8 mouse cellular contexts compared by ENCODE assay signal in genomic region chr15:102051920-102052683, GRCm38 (mm10). TPM values are rescaled to one million over a fixed set of nuclear protein-coding genes. Genes with fewer than 3 reads are reported as not detected.
A peak's percentile ranks its signal among the peaks of the same experiment; 100 is the strongest.
DNase-seq lines count a peak whose midpoint lies in the region; ATAC-seq and TF ChIP-seq lines count a peak whose summit lies in the region.

No protein-coding gene starts in this region.

- TF ChIP-seq EP300 in lung, postnatal 0 days (IDR thresholded peaks at IDR 0.05), result no peak

- no peaks in the 10 kb centered on the region for H3K36me3 ChIP-seq in forebrain, embryonic 12.5 days (replicated peaks)
- no peaks in the 10 kb centered on the region for H3K36me3 ChIP-seq in hindbrain, embryonic 10.5 days
- no peaks in the 10 kb centered on the region for H3K36me3 ChIP-seq in lung, postnatal 0 days (ENCODE audit: insufficient read depth, low read length)

- peak; percentile 85 for ATAC-seq in forebrain, embryonic 12.5 days (ENCODE audit: low FRiP score)
- ATAC-seq in lung, postnatal 0 days, result peak; percentile 75

- WGBS in forebrain, embryonic 12.5 days, result under 1% methylated on average over 27 of the region's 33 CpGs
- under 1% methylated on average over 30 of the region's 33 CpGs for WGBS in hindbrain, embryonic 10.5 days
- 3% methylated on average over 25 of the region's 33 CpGs for WGBS in lung, postnatal 0 days

- H3K4me1 ChIP-seq in forebrain, embryonic 12.5 days, result no peaks in the 10 kb centered on the region
- H3K4me1 ChIP-seq in hindbrain, embryonic 10.5 days (replicated peaks), result peaks cover 6% of the 10 kb centered on the region
- no peaks in the 10 kb centered on the region for H3K4me1 ChIP-seq in lung, postnatal 0 days (ENCODE audit: insufficient read depth, low read depth, low read length)

- peak overlapping the region; percentile 48 for H3K4me3 ChIP-seq in forebrain, embryonic 12.5 days (replicated peaks)
- H3K4me3 ChIP-seq in hindbrain, embryonic 10.5 days, result peak overlapping the region; percentile 59
- peak overlapping the region; percentile 26 for H3K4me3 ChIP-seq in lung, postnatal 0 days (ENCODE audit: low read depth, low read length)

- H3K4me2 ChIP-seq in forebrain, embryonic 12.5 days, result peak overlapping the region; percentile 77
- peak overlapping the region; percentile 60 for H3K4me2 ChIP-seq in lung, postnatal 0 days (replicated peaks; ENCODE audit: low read depth, low read length)

- no peaks in the 10 kb centered on the region; the same call in 1 of the 2 replicates for H3K27me3 ChIP-seq in forebrain, embryonic 12.5 days
- no peaks in the 10 kb centered on the region for H3K27me3 ChIP-seq in hindbrain, embryonic 10.5 days (ENCODE audit: insufficient read depth, poor library complexity, severe bottlenecking)
- H3K27me3 ChIP-seq in lung, postnatal 0 days (replicated peaks; ENCODE audit: insufficient read depth, low read length), result no peaks in the 10 kb centered on the region

- H3K9ac ChIP-seq in forebrain, embryonic 12.5 days, result peak overlapping the region; percentile 60
- no peak overlapping the region for H3K9ac ChIP-seq in lung, postnatal 0 days (replicated peaks; ENCODE audit: low read depth)

- peak; percentile 61 to 68 for DNase-seq in left cerebral cortex, adult 18-20 months (ENCODE audit: low spot score in 2 of 2)
- no peak for DNase-seq in left cerebral cortex, adult 11 months (ENCODE audit: low spot score)
- DNase-seq in hindbrain, embryonic 10.5 days (ENCODE audit: low spot score), result peak; percentile 80
- DNase-seq in layer of hippocampus, postnatal 14 days (ENCODE audit: low spot score in 2 of 2), result peak; percentile 45 to 65
- peak; percentile 60 for DNase-seq in lung, postnatal 0 days (ENCODE audit: low spot score)
- peak; percentile 63 for DNase-seq in ovary, postnatal 36 days (ENCODE audit: low spot score)
- no peak for DNase-seq in MN1 (ENCODE audit: low spot score)

- peak; percentile 31 for TF ChIP-seq CTCF in lung, postnatal 0 days (IDR thresholded peaks at IDR 0.05)

- no peaks in the 10 kb centered on the region for H3K9me3 ChIP-seq in forebrain, embryonic 12.5 days
- H3K9me3 ChIP-seq in hindbrain, embryonic 10.5 days, result no peaks in the 10 kb centered on the region
- no peaks in the 10 kb centered on the region for H3K9me3 ChIP-seq in lung, postnatal 0 days (ENCODE audit: low read length)

- H3K27ac ChIP-seq in forebrain, embryonic 12.5 days, result peak overlapping the region; percentile 67
- H3K27ac ChIP-seq in hindbrain, embryonic 10.5 days, result peak overlapping the region; percentile 84
- H3K27ac ChIP-seq in lung, postnatal 0 days (ENCODE audit: low read length), result no peak overlapping the region

RNA-seq across cellular contexts. Expression of gene Eif4b, which starts 21.5 kb away (rescaled TPM):
- 100 to 1,000 TPM; 173 to 179 TPM for total RNA-seq in left cerebral cortex, adult 18-20 months (2021)
- 109 TPM in 2 replicates for polyA plus RNA-seq in forebrain, embryonic 12.5 days (2016; fragmentation: Nextera tagmentation; extraction: Ambion mirVana)
- polyA plus RNA-seq in hindbrain, embryonic 10.5 days (2016; fragmentation: Nextera tagmentation; extraction: Ambion mirVana), result 80.4 and 122 TPM in 2 replicates
- 100 to 1,000 TPM; 179 to 184 TPM for total RNA-seq in layer of hippocampus, postnatal 14 days (2021)
- 54.0 and 61.8 TPM in 2 replicates for polyA plus RNA-seq in lung, postnatal 0 days (2015; fragmentation: Nextera tagmentation; extraction: Ambion mirVana)

RNA-seq across cellular contexts. Expression of gene Krt18, which starts 24.1 kb away (rescaled TPM):
- under 1 TPM in 1 of 2 experiments, not detected in 1; 0.26 TPM for total RNA-seq in left cerebral cortex, adult 18-20 months (2021)
- 9.4 and 13.6 TPM in 2 replicates for polyA plus RNA-seq in forebrain, embryonic 12.5 days (2016; fragmentation: Nextera tagmentation; extraction: Ambion mirVana)
- polyA plus RNA-seq in hindbrain, embryonic 10.5 days (2016; fragmentation: Nextera tagmentation; extraction: Ambion mirVana), result 38.6 and 53.5 TPM in 2 replicates
- total RNA-seq in layer of hippocampus, postnatal 14 days (2021), result 1 to 10 TPM in 1 of 2 experiments, under 1 TPM in 1; 0.45 to 3.4 TPM
- 235 and 248 TPM in 2 replicates for polyA plus RNA-seq in lung, postnatal 0 days (2015; fragmentation: Nextera tagmentation; extraction: Ambion mirVana)

RNA-seq across cellular contexts. Expression of gene Krt8, which starts 47.8 kb away (rescaled TPM):
- total RNA-seq in left cerebral cortex, adult 18-20 months (2021), result not detected
- 10.0 and 13.4 TPM in 2 replicates for polyA plus RNA-seq in forebrain, embryonic 12.5 days (2016; fragmentation: Nextera tagmentation; extraction: Ambion mirVana)
- polyA plus RNA-seq in hindbrain, embryonic 10.5 days (2016; fragmentation: Nextera tagmentation; extraction: Ambion mirVana), result 43.1 and 55.5 TPM in 2 replicates
- total RNA-seq in layer of hippocampus, postnatal 14 days (2021), result 1 to 10 TPM in 1 of 2 experiments, under 1 TPM in 1; 0.31 to 1.6 TPM
- polyA plus RNA-seq in lung, postnatal 0 days (2015; fragmentation: Nextera tagmentation; extraction: Ambion mirVana), result 353 and 389 TPM in 2 replicates

RNA-seq across cellular contexts. Expression of gene Tns2, which starts 48.1 kb away (rescaled TPM):
- 10 to 100 TPM; 16.0 to 21.8 TPM for total RNA-seq in left cerebral cortex, adult 18-20 months (2021)
- 7.9 and 8.2 TPM in 2 replicates for polyA plus RNA-seq in forebrain, embryonic 12.5 days (2016; fragmentation: Nextera tagmentation; extraction: Ambion mirVana)
- polyA plus RNA-seq in hindbrain, embryonic 10.5 days (2016; fragmentation: Nextera tagmentation; extraction: Ambion mirVana), result 11.8 and 13.8 TPM in 2 replicates
- 10 to 100 TPM; 10.0 to 15.8 TPM for total RNA-seq in layer of hippocampus, postnatal 14 days (2021)
- 48.7 and 51.6 TPM in 2 replicates for polyA plus RNA-seq in lung, postnatal 0 days (2015; fragmentation: Nextera tagmentation; extraction: Ambion mirVana)

Comparison
In these comparisons a context has a peak if more than half of its experiments do, and no peak if none do; other contexts are left out.
1. DNase-seq: peak in left cerebral cortex, adult 18-20 months (2 of 2), hindbrain, embryonic 10.5 days (single experiment), layer of hippocampus, postnatal 14 days (2 of 2), lung, postnatal 0 days (single experiment) and ovary, postnatal 36 days (single experiment); none in left cerebral cortex, adult 11 months (single experiment) and MN1 (single experiment).
2. Peak in every context shown above with its lines, with median percentiles within 50 percentile points of each other: H3K4me3 ChIP-seq.